Mouse (Mus musculus): ENCODE results near the gene Ugt1a9. TPM values are rescaled to one million over a fixed set of nuclear protein-coding genes. Genes with fewer than 3 reads are reported as not detected.
"Not testable (repeated sequence)": the region's sequence is repeated elsewhere in the genome, so short reads cannot be mapped to it uniquely, and the experiment has no call there.

Gene Ugt1a9
- polyA plus RNA-seq, 1 experiment from 2014 or later = not detected

GRCm38 (mm10) chr1:88077128-88077527, 6.5 kb downstream of the Ugt1a9 start:
- no peak for ATAC-seq
- Histone ChIP-seq H3K27ac (ENCODE audit: low read length) (no peak overlapping the region), H3K4me3 (replicated peaks; ENCODE audit: low read length) (no peak overlapping the region), H3K9me3 (ENCODE audit: control insufficient read depth, low read length) (no peaks in the 10 kb centered on the region), H3K4me2 (ENCODE audit: low read length) (no peak overlapping the region), H3K36me3 (ENCODE audit: control insufficient read depth, insufficient read depth) (no peaks in the 10 kb centered on the region), H3K4me1 (replicated peaks; ENCODE audit: control insufficient read depth, insufficient read depth, low read length) (no peaks in the 10 kb centered on the region), H3K9ac (replicated peaks; ENCODE audit: low read depth, low read length) (no peak overlapping the region), H3K27me3 (replicated peaks; ENCODE audit: control insufficient read depth, insufficient read depth, low read length) (no peaks in the 10 kb centered on the region)
- 85% methylated on average over 1 of the region's 1 CpGs for WGBS

- Histone ChIP-seq H3K4me2 (ENCODE audit: low read length) (no peak overlapping the region), H3K9ac (replicated peaks; ENCODE audit: low read depth, low read length) (no peak overlapping the region), H3K27ac (ENCODE audit: low read length) (no peak overlapping the region), H3K9me3 (ENCODE audit: control insufficient read depth, low read length) (no peaks in the 10 kb centered on the region), H3K4me1 (replicated peaks; ENCODE audit: control insufficient read depth, insufficient read depth, low read length) (no peaks in the 10 kb centered on the region), H3K36me3 (ENCODE audit: control insufficient read depth, insufficient read depth) (no peaks in the 10 kb centered on the region), H3K4me3 (replicated peaks; ENCODE audit: low read length) (no peak overlapping the region), H3K27me3 (replicated peaks; ENCODE audit: control insufficient read depth, insufficient read depth, low read length) (no peaks in the 10 kb centered on the region)
- no peak for ATAC-seq
- 98% methylated on average over 1 of the region's 1 CpGs for WGBS
Measured at GRCm38 (mm10) chr1:88081670-88082069, 11.1 kb downstream of the Ugt1a9 start.

GRCm38 (mm10) chr1:88086125-88086524, 15.5 kb downstream of the Ugt1a9 start:
- no peaks in the 10 kb centered on the region for H3K27me3 ChIP-seq (replicated peaks; ENCODE audit: control insufficient read depth, insufficient read depth, low read length)
- no peaks in the 10 kb centered on the region for H3K9me3 ChIP-seq (ENCODE audit: control insufficient read depth, low read length)
- no peak overlapping the region for H3K27ac ChIP-seq (ENCODE audit: low read length)
- no peak overlapping the region for H3K4me2 ChIP-seq (ENCODE audit: low read length)
- H3K9ac ChIP-seq (replicated peaks; ENCODE audit: low read depth, low read length) = no peak overlapping the region
- no peaks in the 10 kb centered on the region for H3K4me1 ChIP-seq (replicated peaks; ENCODE audit: control insufficient read depth, insufficient read depth, low read length)
- 66% methylated on average over 1 of the region's 1 CpGs for WGBS
- H3K4me3 ChIP-seq (replicated peaks; ENCODE audit: low read length) = no peak overlapping the region
- H3K36me3 ChIP-seq (ENCODE audit: control insufficient read depth, insufficient read depth) = no peaks in the 10 kb centered on the region
- no peak for ATAC-seq

GRCm38 (mm10) chr1:88087513-88087912, 16.9 kb downstream of the Ugt1a9 start, which contains the start of gene Ugt1a8:
Gene Ugt1a8 (plus strand): TSS chr1:88087813.
- Histone ChIP-seq H3K4me1 (replicated peaks; ENCODE audit: control insufficient read depth, insufficient read depth, low read length) (no peaks in the 10 kb centered on the region), H3K27me3 (replicated peaks; ENCODE audit: control insufficient read depth, insufficient read depth, low read length) (no peaks in the 10 kb centered on the region), H3K4me2 (ENCODE audit: low read length) (no peak within 1 kb of the TSS), H3K9me3 (ENCODE audit: control insufficient read depth, low read length) (no peaks in the 10 kb centered on the region), H3K27ac (ENCODE audit: low read length) (no peak within 1 kb of the TSS), H3K36me3 (ENCODE audit: control insufficient read depth, insufficient read depth) (no peaks in the 10 kb centered on the region), H3K9ac (replicated peaks; ENCODE audit: low read depth, low read length) (no peak within 1 kb of the TSS), H3K4me3 (replicated peaks; ENCODE audit: low read length) (no peak within 1 kb of the TSS)
- WGBS = 73% methylated on average over 3 of the region's 3 CpGs
- no peak for ATAC-seq

- no peak overlapping the region for H3K4me3 ChIP-seq (replicated peaks; ENCODE audit: low read length)
- no peaks in the 10 kb centered on the region for H3K36me3 ChIP-seq (ENCODE audit: control insufficient read depth, insufficient read depth)
- ATAC-seq = no peak
- H3K4me2 ChIP-seq (ENCODE audit: low read length) = no peak overlapping the region
- H3K27me3 ChIP-seq (replicated peaks; ENCODE audit: control insufficient read depth, insufficient read depth, low read length) = no peaks in the 10 kb centered on the region
- no peaks in the 10 kb centered on the region for H3K9me3 ChIP-seq (ENCODE audit: control insufficient read depth, low read length)
- no peak overlapping the region for H3K9ac ChIP-seq (replicated peaks; ENCODE audit: low read depth, low read length)
- H3K27ac ChIP-seq (ENCODE audit: low read length) = no peak overlapping the region
- no peaks in the 10 kb centered on the region for H3K4me1 ChIP-seq (replicated peaks; ENCODE audit: control insufficient read depth, insufficient read depth, low read length)
Measured at GRCm38 (mm10) chr1:88092341-88092740, 21.7 kb downstream of the Ugt1a9 start.

- H3K4me2 ChIP-seq (ENCODE audit: low read length); H3K9ac ChIP-seq (replicated peaks; ENCODE audit: low read depth, low read length); H3K4me3 ChIP-seq (replicated peaks; ENCODE audit: low read length); H3K27ac ChIP-seq (ENCODE audit: low read length); H3K9me3 ChIP-seq (ENCODE audit: control insufficient read depth, low read length); ATAC-seq; H3K4me1 ChIP-seq (replicated peaks; ENCODE audit: control insufficient read depth, insufficient read depth, low read length); H3K36me3 ChIP-seq (ENCODE audit: control insufficient read depth, insufficient read depth); H3K27me3 ChIP-seq (replicated peaks; ENCODE audit: control insufficient read depth, insufficient read depth, low read length): not testable (repeated sequence)
- 75% methylated on average over 3 of the region's 3 CpGs for WGBS
Measured at GRCm38 (mm10) chr1:88094270-88094676, 23.7 kb downstream of the Ugt1a9 start.

- H3K27me3 ChIP-seq (replicated peaks; ENCODE audit: control insufficient read depth, insufficient read depth, low read length) = no peaks in the 10 kb centered on the region
- no peak within 1 kb of the TSS for H3K27ac ChIP-seq (ENCODE audit: low read length)
- no peaks in the 10 kb centered on the region for H3K36me3 ChIP-seq (ENCODE audit: control insufficient read depth, insufficient read depth)
- no peaks in the 10 kb centered on the region for H3K4me1 ChIP-seq (replicated peaks; ENCODE audit: control insufficient read depth, insufficient read depth, low read length)
- no peaks in the 10 kb centered on the region for H3K9me3 ChIP-seq (ENCODE audit: control insufficient read depth, low read length)
- H3K4me3 ChIP-seq (replicated peaks; ENCODE audit: low read length) = no peak within 1 kb of the TSS
- WGBS = 65% methylated on average over 10 of the region's 10 CpGs
- H3K4me2 ChIP-seq (ENCODE audit: low read length) = no peak within 1 kb of the TSS
- ATAC-seq = no peak
- no peak within 1 kb of the TSS for H3K9ac ChIP-seq (replicated peaks; ENCODE audit: low read depth, low read length)
Measured at GRCm38 (mm10) chr1:88094941-88095492, 24.4 kb downstream of the Ugt1a9 start, which contains the start of gene Ugt1a7c. Gene Ugt1a7c (plus strand): TSS chr1:88095062.

- WGBS = 88% methylated on average over 3 of the region's 3 CpGs
- not testable (repeated sequence) for H3K4me1 ChIP-seq (replicated peaks; ENCODE audit: control insufficient read depth, insufficient read depth, low read length); H3K36me3 ChIP-seq (ENCODE audit: control insufficient read depth, insufficient read depth); ATAC-seq; H3K4me3 ChIP-seq (replicated peaks; ENCODE audit: low read length); H3K27me3 ChIP-seq (replicated peaks; ENCODE audit: control insufficient read depth, insufficient read depth, low read length); H3K4me2 ChIP-seq (ENCODE audit: low read length); H3K27ac ChIP-seq (ENCODE audit: low read length); H3K9ac ChIP-seq (replicated peaks; ENCODE audit: low read depth, low read length); H3K9me3 ChIP-seq (ENCODE audit: control insufficient read depth, low read length)
Measured at GRCm38 (mm10) chr1:88098546-88098945, 27.9 kb downstream of the Ugt1a9 start.

GRCm38 (mm10) chr1:88099691-88100090, 29.1 kb downstream of the Ugt1a9 start:
- H3K9ac ChIP-seq (replicated peaks; ENCODE audit: low read depth, low read length); H3K4me3 ChIP-seq (replicated peaks; ENCODE audit: low read length); H3K9me3 ChIP-seq (ENCODE audit: control insufficient read depth, low read length); H3K36me3 ChIP-seq (ENCODE audit: control insufficient read depth, insufficient read depth); ATAC-seq; H3K4me2 ChIP-seq (ENCODE audit: low read length); H3K27me3 ChIP-seq (replicated peaks; ENCODE audit: control insufficient read depth, insufficient read depth, low read length); H3K4me1 ChIP-seq (replicated peaks; ENCODE audit: control insufficient read depth, insufficient read depth, low read length); H3K27ac ChIP-seq (ENCODE audit: low read length): not testable (repeated sequence)
- WGBS = 78% methylated on average over 2 of the region's 2 CpGs

GRCm38 (mm10) chr1:88103019-88103418, 32.4 kb downstream of the Ugt1a9 start, which contains the start of gene Ugt1a6b:
Gene Ugt1a6b (plus strand): TSS chr1:88103252.
- H3K27ac ChIP-seq (ENCODE audit: low read length); H3K4me3 ChIP-seq (replicated peaks; ENCODE audit: low read length); H3K4me2 ChIP-seq (ENCODE audit: low read length); H3K9ac ChIP-seq (replicated peaks; ENCODE audit: low read depth, low read length); H3K36me3 ChIP-seq (ENCODE audit: control insufficient read depth, insufficient read depth); ATAC-seq; H3K27me3 ChIP-seq (replicated peaks; ENCODE audit: control insufficient read depth, insufficient read depth, low read length); H3K4me1 ChIP-seq (replicated peaks; ENCODE audit: control insufficient read depth, insufficient read depth, low read length); H3K9me3 ChIP-seq (ENCODE audit: control insufficient read depth, low read length): not testable (repeated sequence)
- WGBS = 81% methylated on average over 3 of the region's 3 CpGs
